Mouse (Mus musculus) stomach, embryonic 16.5 days (tissue): Measurements from ENCODE around the gene Tnip2. TPM values are rescaled to one million over a fixed set of nuclear protein-coding genes. Genes with fewer than 3 reads are reported as not detected.

Experiments used
- ATAC-seq: fragments of 200-750 bp; cut with Nextera tagmentation; 2 replicates; pipeline ENCODE4 v1.8.0; 2017; ENCODE audit warnings: moderate number of reproducible peaks, moderate TSS enrichment; ENCODE audit not compliant: insufficient read depth, low FRiP score
- H3K27ac ChIP-seq: fragments of 300-500 bp; sonication (generic); 2 replicates; pipeline ENCODE4 v1.5.1; 2014; ENCODE audit warnings: low read length
- H3K27me3 ChIP-seq: fragments of 300-500 bp; sonication (generic); 2 replicates; pipeline ENCODE4 v1.6.1; 2014; ENCODE audit warnings: low read length, control low read depth, mixed read lengths; ENCODE audit not compliant: control insufficient read depth, insufficient read depth
- H3K36me3 ChIP-seq: fragments of 300-500 bp; sonication (generic); 2 replicates; pipeline ENCODE4 v1.6.1; 2014; ENCODE audit warnings: low read length; ENCODE audit not compliant: control insufficient read depth, insufficient read depth
- H3K4me1 ChIP-seq: fragments of 300-500 bp; sonication (generic); 2 replicates; pipeline ENCODE4 v1.6.1; 2014; ENCODE audit warnings: low read length, control low read depth, mixed read lengths; ENCODE audit not compliant: control insufficient read depth, insufficient read depth
- H3K4me2 ChIP-seq: fragments of 300-500 bp; sonication (generic); 2 replicates; pipeline ENCODE4 v1.6.1; 2014; ENCODE audit warnings: low read depth, low read length, mixed read lengths
- H3K4me3 ChIP-seq: fragments of 300-500 bp; sonication (generic); replicated peaks from 2 replicates; pipeline ENCODE4 v1.5.1; 2014; ENCODE audit warnings: mild to moderate bottlenecking, low read length
- H3K9ac ChIP-seq: fragments of 300-500 bp; sonication (generic); 2 replicates; pipeline ENCODE4 v1.6.1; 2014; ENCODE audit warnings: low read length
- H3K9me3 ChIP-seq: fragments of 300-500 bp; sonication (generic); replicated peaks from 2 replicates; pipeline ENCODE4 v1.6.1; 2016; ENCODE audit warnings: low read length, control low read depth; ENCODE audit not compliant: control insufficient read depth
- WGBS: fragments of 180-500 bp; shearing (Covaris S2); extraction: QIAGEN DNeasy Blood & Tissue Kit; methylation state at CpG from one replicate; pipeline ENCODE4 v1.1.7; 2014; 5-methylcytosine and 5-hydroxymethylcytosine counted together
- polyA plus RNA-seq: library from polyadenylated mRNA; unstranded; fragments of >200 nt; fragmentation: Nextera tagmentation; extraction: Ambion mirVana; gene quantifications from 2 replicates; pipeline ENCODE4 v1.2.1, GENCODE M21; 2015

The Tnip2 gene
- polyA plus RNA-seq, 1 experiment from 2014 or later: 29.2 TPM

GRCm38 (mm10) chr5:34488741-34489417 lies 24.9 kb downstream of the Tnip2 start:
- H3K9me3 ChIP-seq: no peaks in the 10 kb centered on the region
- no peak overlapping the region for H3K9ac ChIP-seq
- H3K4me3 ChIP-seq: no peak overlapping the region
- peaks cover 4% of the 10 kb centered on the region; the same call in 1 of the 2 replicates for H3K36me3 ChIP-seq
- 77% methylated on average over 6 of the region's 6 CpGs for WGBS
- H3K27me3 ChIP-seq: no peaks in the 10 kb centered on the region
- no peak overlapping the region for H3K27ac ChIP-seq
- no peaks in the 10 kb centered on the region for H3K4me1 ChIP-seq
- H3K4me2 ChIP-seq: no peak overlapping the region
- no peak for ATAC-seq

- peak overlapping the region; percentile 34; the same call in 1 of the 2 replicates for H3K27ac ChIP-seq
- H3K9ac ChIP-seq: no peak overlapping the region
- no peak overlapping the region for H3K4me3 ChIP-seq
- no peaks in the 10 kb centered on the region for H3K9me3 ChIP-seq
- no peaks in the 10 kb centered on the region for H3K27me3 ChIP-seq
- WGBS: 59% methylated on average over 6 of the region's 6 CpGs
- 0 out of 2 replicates have a peak, but pooled peaks have one; percentile 21 for ATAC-seq
- no peak overlapping the region for H3K4me2 ChIP-seq
- H3K4me1 ChIP-seq: no peaks in the 10 kb centered on the region
- peaks cover 4% of the 10 kb centered on the region; the same call in 1 of the 2 replicates for H3K36me3 ChIP-seq
Observed at GRCm38 (mm10) chr5:34487320-34488090, 26.3 kb downstream of the Tnip2 start.

GRCm38 (mm10) chr5:34485731-34486130 lies 28.1 kb downstream of the Tnip2 start:
- Histone ChIP-seq H3K9ac (no peak overlapping the region), H3K36me3 (peaks cover 10% of the 10 kb centered on the region), H3K4me3 (no peak overlapping the region), H3K27ac (no peak overlapping the region), H3K4me2 (no peak overlapping the region), H3K27me3 (no peaks in the 10 kb centered on the region), H3K9me3 (no peaks in the 10 kb centered on the region), H3K4me1 (no peaks in the 10 kb centered on the region)
- no peak for ATAC-seq
- 87% methylated on average over 15 of the region's 15 CpGs for WGBS

- H3K4me2 ChIP-seq: no peak overlapping the region
- no peak overlapping the region for H3K9ac ChIP-seq
- H3K27ac ChIP-seq: no peak overlapping the region
- no peak for ATAC-seq
- 83% methylated on average over 3 of the region's 3 CpGs for WGBS
- H3K36me3 ChIP-seq: peaks cover 25% of the 10 kb centered on the region
- no peak overlapping the region for H3K4me3 ChIP-seq
- H3K4me1 ChIP-seq: no peaks in the 10 kb centered on the region
- H3K9me3 ChIP-seq: no peaks in the 10 kb centered on the region
- H3K27me3 ChIP-seq: no peaks in the 10 kb centered on the region
Observed at GRCm38 (mm10) chr5:34480926-34481325, 32.9 kb downstream of the Tnip2 start.

- no peaks in the 10 kb centered on the region for H3K27me3 ChIP-seq
- WGBS: 80% methylated on average over 2 of the region's 2 CpGs
- no peak overlapping the region for H3K4me3 ChIP-seq
- H3K9me3 ChIP-seq: no peaks in the 10 kb centered on the region
- 0 out of 2 replicates have a peak, but pooled peaks have one; percentile 25 for ATAC-seq
- H3K9ac ChIP-seq: no peak overlapping the region
- no peak overlapping the region for H3K27ac ChIP-seq
- no peaks in the 10 kb centered on the region for H3K4me1 ChIP-seq
- H3K36me3 ChIP-seq: peaks cover 28% of the 10 kb centered on the region
- no peak overlapping the region for H3K4me2 ChIP-seq
Observed at GRCm38 (mm10) chr5:34468039-34468775, 45.6 kb downstream of the Tnip2 start.

- 95% methylated on average over 2 of the region's 2 CpGs for WGBS
- no peaks in the 10 kb centered on the region for H3K27me3 ChIP-seq
- H3K4me3 ChIP-seq: no peak overlapping the region
- H3K4me1 ChIP-seq: no peaks in the 10 kb centered on the region
- H3K4me2 ChIP-seq: no peak overlapping the region
- peaks cover 28% of the 10 kb centered on the region for H3K36me3 ChIP-seq
- ATAC-seq: no peak
- no peaks in the 10 kb centered on the region for H3K9me3 ChIP-seq
- no peak overlapping the region for H3K27ac ChIP-seq
- H3K9ac ChIP-seq: no peak overlapping the region
Observed at GRCm38 (mm10) chr5:34466648-34467047, 47.1 kb downstream of the Tnip2 start.

- 87% methylated on average over 1 of the region's 1 CpGs for WGBS
- ATAC-seq: no peak
- Histone ChIP-seq H3K36me3 (peaks cover 28% of the 10 kb centered on the region), H3K9ac (no peak overlapping the region), H3K4me2 (no peak overlapping the region), H3K4me1 (no peaks in the 10 kb centered on the region), H3K27me3 (no peaks in the 10 kb centered on the region), H3K9me3 (no peaks in the 10 kb centered on the region), H3K4me3 (no peak overlapping the region), H3K27ac (no peak overlapping the region)
Observed at GRCm38 (mm10) chr5:34466079-34466478, 47.7 kb downstream of the Tnip2 start.

- ATAC-seq: no peak
- H3K9me3 ChIP-seq: no peaks in the 10 kb centered on the region
- no peak overlapping the region for H3K4me2 ChIP-seq
- no peak overlapping the region for H3K27ac ChIP-seq
- H3K4me1 ChIP-seq: no peaks in the 10 kb centered on the region
- H3K27me3 ChIP-seq: no peaks in the 10 kb centered on the region
- H3K4me3 ChIP-seq: no peak overlapping the region
- no peak overlapping the region for H3K9ac ChIP-seq
- WGBS: 91% methylated on average over 6 of the region's 6 CpGs
- H3K36me3 ChIP-seq: peaks cover 41% of the 10 kb centered on the region
Observed at GRCm38 (mm10) chr5:34461841-34462240, 52.0 kb downstream of the Tnip2 start.

- H3K4me3 ChIP-seq: no peak overlapping the region
- ATAC-seq: no peak
- H3K27ac ChIP-seq: no peak overlapping the region
- H3K4me1 ChIP-seq: no peaks in the 10 kb centered on the region
- no peak overlapping the region for H3K9ac ChIP-seq
- 91% methylated on average over 4 of the region's 4 CpGs for WGBS
- H3K4me2 ChIP-seq: no peak overlapping the region
- H3K36me3 ChIP-seq: peaks cover 37% of the 10 kb centered on the region
- no peaks in the 10 kb centered on the region for H3K27me3 ChIP-seq
- no peaks in the 10 kb centered on the region for H3K9me3 ChIP-seq
Observed at GRCm38 (mm10) chr5:34461294-34461693, 52.5 kb downstream of the Tnip2 start.
